Mouse (Mus musculus) testis, postnatal 14 days (tissue): ENCODE measurements around the gene Fbxl18.

Experiments used
- DNase-seq: peaks from one replicate; pipeline ENCODE4 v3.0.0; 2021; ENCODE audit warnings: low spot score

The Fbxl18 gene

DNA sequence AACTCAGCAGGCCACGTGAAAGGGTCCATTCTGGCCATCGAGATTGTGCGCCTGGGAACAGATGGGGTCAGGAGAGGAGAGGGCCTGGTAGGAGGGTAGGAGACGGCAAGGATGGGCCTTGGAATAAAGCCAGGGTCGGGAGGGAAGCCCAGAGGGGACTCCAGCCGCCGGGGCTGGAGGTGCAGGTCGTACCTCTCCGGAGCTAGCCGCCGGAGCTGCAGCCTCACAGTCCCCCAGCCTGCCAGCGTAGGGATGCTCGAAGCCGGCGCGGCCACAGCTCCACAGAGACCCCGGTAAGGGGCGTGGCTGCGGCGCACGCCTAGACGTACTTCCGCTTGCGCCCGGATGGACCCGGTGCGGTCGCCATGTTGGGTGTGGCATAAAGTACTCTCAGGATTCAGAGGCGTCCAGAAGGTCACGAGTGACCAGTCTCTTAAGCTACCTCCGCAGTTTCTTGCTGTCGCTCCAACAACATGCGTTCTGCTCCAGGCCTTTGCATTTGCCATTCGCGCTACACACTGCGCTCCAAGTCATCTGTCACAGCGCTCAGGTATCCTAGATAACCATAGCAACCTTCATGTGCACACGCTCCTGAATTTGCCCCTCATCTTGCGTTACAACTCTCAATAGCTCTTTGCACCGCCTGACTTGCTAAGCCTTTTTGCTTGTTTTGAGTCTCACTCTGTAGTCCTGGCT is at the start of gene Fbxl18:
Gene Fbxl18, minus strand, starts transcription at position 504 of the 696 bp plus-strand sequence.
- peak; percentile 92 for DNase-seq

DNA sequence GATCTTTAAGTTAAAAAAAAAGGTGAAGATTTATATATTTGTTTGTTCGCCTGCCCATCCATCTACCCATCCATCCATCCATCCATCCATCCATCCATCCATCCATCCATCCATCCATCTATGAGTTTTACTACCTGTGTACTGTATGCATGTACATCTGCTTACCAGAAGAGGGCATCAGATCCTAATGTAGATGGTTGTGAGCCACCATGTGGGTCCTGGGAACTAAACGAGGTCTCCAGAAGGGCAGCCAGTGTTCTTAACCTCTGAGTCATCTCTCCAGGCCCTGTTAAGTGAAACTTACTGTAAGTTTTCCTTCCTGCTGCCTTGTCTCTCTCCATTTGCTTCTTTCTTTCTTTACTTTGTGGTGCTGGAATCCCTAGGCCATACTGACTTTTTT is 45.2 kb upstream of the Fbxl18 start:
- no peak for DNase-seq

DNA sequence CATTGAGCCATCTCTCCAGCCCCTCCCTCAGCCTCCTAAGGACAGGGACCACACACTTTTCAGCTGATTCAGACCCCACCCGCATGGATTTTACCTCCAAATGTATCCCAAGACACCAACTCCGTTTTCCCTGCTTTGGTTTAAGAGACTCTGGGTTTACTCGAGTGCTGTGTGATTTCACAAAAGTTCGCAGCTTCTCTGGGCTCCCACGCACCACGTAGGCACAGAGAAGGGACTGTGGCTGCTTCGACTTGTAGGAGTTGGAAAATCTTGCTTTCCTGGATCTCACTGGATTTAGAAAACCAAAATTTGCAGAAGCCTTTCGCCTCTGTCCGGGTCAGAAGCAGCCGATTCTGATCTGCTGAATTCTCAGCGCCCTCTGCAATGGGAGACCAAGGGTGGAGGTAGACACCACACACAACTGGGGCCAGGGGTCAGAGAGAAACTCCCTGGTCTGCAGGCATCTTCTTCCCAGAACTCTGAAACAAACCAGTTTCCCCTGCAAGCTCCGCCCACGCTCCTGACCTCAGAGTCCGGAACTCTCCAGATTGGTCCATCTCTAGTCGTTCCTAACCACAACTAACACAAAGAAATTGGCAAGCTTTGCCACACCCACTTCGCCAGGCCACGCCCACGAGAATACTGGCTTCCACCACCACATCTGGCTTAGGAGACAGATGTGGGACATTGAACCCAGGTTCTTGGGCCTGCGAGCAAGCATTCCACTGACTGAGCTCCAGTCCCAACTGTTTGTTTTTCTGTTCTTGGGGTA is 42.9 kb upstream of the Fbxl18 start:
- peak; percentile 59 for DNase-seq

DNA sequence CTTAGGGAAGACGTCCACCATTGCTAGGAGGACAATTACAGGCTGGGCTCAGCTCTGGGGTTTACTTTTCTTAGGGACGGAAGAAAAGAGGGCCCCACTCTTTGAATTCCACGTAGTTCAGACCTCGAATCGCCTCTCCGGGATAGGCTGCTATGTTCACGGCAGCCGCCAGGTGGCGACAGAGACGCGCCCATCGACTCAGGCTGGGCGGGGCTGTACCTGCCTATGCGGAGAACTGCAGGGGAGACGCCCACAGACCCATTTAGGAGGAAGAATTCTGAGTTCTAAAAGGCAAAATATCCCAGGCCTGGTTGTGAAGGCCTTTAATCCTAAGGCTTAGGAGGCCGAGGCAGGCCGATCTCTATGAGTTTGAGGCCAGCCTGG is 41.1 kb upstream of the Fbxl18 start:
- peak; percentile 77 for DNase-seq

DNA sequence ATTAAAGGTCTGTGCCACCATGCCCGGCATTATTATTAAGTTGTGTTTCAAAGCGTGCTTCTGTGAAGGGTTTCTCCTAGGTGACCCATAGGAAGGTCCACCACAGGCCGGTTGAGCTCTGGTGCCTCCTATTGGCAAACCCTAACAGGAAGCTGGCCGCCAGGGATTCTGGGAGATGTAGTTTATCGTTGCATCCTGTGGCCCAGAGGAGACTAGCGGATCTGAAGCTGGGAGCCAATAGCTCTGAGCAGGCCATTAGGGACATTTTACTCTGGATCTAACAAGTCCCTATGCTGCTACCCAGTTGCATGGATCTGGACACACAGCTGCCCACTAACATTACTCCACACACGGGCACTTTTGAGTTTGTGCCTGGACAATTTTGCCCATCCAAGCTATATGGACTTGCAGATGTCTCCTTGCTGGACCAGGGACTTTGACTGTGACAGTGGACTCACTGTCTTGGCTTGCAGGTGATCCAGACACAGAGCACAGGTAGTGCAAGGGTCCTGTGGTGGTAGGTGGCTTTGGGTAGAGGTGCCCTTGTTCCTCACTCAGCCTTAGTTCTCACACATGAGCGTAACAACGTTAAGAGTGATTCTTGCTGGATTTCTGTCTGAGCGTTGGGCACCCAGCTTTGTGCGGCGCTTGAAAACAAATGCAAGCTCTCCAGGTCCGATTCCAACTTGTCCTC is 40.6 kb upstream of the Fbxl18 start:
- peak; percentile 78 for DNase-seq

DNA sequence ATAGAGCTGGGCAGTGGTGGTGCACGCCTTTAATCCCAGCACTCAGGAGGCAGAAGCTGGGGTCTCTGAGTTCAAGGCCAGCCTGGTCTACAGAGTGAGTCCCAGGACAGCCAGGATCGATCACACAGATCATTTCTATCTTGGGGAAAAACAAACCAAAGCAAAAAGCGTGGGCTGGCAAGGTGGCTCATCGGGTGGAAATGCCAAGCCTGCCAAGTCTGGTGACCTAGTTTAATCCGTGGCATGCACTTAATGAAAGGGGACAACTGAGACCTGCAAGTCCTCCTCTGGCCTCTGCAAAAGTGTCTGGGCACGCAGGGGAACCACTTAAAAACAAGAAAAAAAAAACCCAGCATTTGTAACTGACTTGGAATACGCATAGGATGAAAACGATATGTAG is 37.5 kb upstream of the Fbxl18 start:
- DNase-seq: no peak

DNA sequence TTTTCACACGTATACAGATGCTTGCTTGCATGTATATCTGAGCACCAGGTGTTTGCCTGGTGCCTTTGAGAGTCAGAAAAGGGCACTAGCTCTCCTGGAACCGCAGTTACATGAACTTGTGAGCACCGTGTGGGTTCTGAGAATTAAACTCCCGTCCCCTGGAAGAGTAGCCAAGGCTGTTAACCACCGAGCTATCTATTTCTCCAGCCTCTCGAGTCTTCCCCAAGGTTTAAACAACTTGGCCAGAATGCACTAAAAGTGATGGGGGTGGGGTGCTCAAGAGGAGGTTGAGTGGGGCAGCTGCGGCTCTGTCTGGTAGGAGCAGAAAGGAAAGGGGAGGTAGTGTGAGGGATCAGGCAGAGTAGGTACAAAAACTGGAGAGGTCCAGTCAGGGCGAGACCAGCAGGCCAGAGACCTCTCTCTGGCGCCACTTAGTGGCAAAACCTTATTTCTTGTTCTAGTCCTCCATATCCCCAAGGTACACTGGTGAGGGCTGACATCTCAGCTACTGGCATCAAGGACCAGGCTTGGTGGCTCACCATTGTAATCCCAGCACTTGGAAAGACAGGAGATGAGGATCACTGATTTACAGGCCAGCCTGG is 37.0 kb upstream of the Fbxl18 start:
- DNase-seq: peak; percentile 66

DNA sequence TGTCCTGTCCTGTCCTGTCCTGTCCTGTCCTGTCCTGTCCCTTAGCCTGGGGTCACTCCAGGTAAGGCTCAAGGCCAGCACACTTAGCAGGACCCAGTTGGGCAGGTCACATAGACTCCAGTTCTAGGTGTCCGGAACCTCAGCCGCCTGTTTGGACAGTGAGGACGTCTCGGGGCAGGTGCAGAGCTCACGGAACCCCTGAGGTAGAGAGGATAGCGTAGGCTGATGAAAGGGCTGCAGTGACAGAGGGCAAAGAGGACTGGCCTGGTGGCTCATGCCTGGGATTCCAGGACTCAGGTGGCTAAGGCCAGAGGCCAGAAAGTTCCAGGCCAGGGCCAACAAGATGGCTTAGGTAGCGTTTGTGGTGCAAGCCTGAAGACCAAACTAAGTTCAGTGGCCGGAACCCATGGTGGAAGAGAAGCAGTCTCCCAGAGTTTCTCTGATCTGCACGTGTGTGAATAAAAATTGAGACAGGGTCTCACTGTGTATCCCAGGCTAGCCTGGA is 36.1 kb upstream of the Fbxl18 start:
- no peak for DNase-seq

DNA sequence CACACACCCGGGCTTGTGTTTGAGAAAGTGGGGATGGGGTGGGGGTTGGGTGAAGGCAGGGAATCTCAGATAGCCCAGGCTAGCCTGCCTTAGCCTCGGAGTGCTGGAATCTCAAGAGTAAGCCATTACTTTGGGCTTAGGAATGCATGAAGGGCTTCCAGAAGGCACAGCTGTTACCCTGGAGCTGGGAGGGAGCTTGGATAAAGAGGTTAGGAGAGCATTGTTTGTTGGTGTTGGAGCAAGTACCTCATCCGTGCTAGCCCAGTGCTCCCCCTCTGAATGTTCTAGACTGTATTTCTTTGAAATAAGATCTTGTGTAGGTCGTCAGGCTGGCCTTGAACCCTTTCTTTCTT is 34.2 kb upstream of the Fbxl18 start:
- no peak for DNase-seq

DNA sequence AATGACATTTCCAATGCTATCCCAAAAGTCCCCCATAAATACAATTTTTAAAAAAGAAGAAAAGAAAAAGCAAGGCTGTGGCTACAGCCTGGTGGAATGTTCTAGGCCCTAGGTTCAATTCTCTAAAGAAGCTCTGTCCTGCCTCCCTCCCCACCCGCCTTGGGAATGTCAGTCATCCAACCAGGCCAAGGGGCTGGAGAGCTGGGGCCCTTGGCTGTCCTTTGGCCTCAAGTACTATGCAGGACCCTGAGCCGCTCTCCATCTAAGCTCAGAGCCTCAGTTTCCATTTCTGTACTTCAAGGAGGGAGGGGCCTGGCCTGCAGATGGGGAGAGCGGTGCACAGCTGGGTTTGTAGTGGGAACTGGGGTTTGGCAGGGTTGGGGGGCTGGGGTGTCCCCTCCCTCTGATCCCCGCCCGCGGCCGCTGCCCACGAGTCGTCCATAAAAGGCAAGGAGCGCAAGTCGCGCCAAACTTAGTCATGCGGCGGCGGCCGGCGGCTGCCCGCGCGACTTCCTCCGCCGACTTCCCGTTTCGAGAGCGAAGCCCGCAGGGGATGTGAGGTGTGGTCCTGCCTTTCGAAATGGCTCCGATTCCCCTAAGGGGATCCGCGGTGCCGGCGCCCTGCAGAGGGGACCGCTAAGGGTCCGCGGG is 33.7 kb upstream of the Fbxl18 start:
- DNase-seq: peak; percentile 62

DNA sequence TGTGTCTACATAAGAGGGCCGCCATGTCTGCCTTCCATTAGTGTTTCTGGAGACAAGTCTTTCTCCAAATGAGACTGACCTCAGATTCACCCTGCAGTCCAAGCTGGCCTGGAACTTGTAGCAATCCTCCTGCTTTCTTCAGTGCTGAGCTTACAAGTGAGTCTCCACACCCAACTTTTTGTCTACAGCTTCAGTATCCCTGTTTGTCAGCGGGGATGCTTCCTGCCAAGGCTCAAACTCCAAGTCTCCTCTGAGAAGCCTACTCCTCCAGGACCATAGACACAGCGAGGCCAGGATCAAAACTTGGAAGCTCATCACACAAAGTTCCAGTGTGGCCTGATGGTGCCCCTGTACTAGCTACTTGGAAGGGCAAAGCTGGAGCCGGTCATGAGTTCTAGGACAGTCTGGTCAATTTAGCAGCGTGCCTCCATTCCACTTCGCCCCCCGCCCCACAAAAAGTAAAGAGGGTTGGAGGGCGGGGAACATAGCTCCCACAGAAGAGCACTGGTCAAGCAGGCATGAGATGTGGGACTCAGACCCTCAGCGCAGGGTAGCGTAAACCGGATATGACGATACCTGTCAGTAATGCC is 32.2 kb upstream of the Fbxl18 start:
- no peak for DNase-seq

DNA sequence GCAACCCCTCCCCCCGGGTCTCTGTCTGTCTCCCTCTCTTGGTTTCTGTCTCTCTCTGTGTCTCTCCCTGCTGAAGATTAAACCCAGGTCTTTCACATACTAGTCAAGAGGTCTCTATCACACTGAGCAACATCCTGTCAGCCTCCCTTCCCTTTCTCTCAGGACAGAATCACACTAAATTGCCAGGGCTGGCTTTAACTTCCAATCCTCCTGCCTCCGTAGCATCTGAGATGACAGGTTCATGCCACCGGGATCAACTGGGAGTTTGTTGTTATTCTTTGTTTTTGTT is 31.7 kb upstream of the Fbxl18 start:
- no peak for DNase-seq

DNA sequence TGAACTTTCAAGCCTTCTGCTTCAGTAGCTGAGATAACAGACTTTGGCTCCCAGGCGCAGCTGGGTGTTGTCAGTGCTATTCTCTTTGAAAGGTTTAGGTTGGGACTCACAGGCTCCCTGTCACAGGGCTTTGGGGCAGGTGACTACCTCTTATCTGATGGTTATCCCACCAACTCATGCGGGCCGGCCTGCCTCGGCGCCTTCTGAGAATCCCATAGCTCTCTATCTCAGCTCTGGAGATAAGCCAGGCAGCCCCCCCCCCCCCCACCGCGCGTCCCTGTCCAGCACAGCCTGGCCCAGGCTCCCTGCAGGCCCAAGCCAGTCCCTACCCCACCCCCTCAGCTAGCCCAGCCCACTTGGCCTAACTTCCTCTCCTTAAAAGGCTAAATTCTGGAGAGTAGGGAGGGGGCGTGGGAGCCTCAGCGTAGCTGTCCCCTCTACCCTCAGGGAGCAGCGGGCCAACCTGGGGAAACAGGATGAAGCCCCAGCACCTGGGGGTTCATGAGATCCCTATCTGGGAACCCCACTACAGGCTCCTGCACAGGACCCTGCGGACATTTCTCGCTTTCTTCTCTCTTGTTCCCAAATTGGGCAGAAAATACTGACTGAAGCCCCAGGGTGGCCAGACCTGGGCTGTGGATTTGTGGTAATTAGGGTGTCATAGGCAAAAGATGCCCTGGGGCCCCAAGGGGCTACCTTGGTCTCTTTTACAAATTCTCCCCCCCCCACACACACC is 31.2 kb upstream of the Fbxl18 start:
- peak; percentile 49 for DNase-seq

DNA sequence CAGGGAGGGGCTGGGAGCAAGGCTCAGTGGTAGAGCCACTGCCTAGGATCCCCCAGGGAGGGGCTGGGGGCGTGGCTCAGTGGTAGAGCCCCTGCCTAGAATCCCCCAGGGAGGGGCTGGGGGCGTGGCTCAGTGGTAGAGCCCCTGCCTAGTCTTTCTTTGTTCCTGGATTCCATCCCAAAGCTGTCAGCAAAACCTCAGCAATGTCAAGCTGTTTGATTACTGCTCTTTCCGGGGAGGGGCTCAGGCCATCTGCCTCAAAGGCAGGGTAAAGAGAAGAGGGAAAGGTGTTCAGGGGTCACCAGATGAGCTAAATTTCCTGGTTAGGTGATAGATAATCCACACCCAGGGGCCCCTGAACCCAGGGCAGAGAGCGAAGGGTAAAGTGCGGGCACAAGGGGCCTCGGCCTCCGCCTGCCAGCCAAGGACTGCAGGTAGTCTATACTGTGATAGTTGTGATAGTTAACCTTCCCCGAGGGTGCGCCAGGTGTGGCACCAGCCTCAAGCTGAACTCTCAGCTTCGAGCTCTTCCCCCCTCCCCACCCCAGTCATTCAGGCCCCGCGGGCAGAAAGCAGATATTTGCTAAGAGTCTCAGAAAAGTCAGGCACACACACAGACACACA is 29.2 kb upstream of the Fbxl18 start:
- no peak for DNase-seq

DNA sequence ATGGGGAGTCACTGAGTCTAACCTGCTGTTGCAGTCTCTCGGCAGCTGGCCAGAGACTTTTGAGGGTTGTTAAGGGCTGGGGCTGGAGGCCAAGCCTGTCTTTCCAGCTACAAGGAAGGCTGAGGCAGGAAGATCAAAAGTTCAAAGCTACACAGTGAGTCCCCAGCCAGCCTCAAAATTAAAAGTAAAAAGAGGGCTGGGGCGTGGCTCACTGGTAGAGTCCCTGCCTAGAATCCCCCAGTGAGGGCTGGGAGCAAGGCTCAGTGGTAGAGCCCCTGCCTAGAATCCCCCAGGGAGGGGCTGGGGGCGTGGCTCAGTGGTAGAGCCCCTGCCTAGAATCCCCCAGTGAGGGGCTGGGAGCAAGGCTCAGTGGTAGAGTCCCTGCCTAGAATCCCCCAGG is 28.6 kb upstream of the Fbxl18 start:
- no peak for DNase-seq

DNA sequence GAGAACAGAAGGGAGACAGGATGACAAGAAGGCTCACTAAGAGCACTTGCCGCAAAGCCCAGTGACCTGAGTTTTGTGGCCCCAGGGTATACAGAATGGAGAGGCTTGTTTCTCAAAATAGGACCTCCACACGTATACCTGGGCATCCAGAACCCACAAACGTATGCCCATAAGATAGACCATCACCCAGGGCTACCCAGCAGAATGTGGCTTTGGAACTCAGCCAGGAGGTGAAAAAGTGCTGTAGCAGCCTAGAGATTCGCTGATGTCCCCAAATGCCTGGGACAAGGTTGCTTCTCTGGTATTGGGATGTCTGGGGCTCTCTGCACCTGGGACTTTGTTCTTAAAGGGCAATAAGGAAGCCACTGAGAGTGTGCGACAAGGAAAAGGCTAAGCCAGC is 27.0 kb upstream of the Fbxl18 start:
- DNase-seq: no peak

DNA sequence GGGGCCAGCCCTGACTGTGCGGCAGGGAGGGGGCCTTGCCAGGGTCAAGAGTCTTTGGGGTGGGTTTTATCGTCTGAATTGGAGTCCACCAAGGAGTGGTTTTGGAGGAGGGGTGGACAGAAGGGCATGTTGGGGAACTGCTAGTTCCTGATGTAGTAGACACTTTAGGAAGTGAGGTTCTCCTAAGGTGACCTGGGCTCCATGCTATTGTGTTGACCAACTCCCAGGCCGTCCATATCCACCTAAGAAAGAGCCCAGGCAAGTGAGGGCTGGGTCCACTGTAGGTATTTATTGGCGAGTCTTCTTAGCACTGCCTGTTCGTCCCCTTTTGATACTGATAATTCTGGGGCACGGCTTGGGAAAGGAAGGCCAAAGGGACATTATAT is 25.8 kb upstream of the Fbxl18 start:
- no peak for DNase-seq

DNA sequence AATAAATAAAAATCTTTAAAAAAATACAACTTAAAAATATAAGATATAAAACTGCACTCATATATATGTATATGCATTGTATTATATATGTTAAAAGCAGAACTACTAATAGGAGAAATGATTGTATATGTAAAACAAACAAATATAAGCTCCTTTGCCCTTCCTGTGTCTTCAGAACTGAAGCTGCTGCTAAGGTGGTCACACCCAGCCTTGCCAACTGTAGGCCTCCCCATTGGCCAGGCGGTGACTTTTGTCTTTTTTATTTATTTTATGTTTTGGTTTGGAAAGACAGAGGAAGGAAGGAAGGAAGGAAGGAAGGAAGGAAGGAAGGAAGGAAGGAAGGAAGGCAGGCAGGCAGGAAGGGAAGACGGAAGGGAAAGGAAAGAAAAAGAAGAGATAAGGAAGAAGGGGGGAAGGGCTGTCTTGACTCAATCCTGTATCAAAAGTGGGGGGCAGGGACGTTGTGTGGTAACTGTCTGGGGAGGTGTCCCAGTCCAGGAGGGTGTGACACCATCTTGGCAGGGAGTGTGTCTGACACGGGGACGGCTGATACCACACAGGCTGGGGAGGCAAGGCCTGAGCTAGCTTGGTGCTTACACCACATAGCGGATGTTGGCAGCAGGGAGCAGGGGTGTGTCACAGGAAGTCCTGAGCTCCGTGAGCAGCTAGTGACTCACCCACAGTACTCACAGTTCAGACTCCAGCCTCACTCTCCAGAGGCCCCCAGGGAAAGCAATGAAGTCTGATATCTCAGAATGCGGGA is 25.3 kb upstream of the Fbxl18 start:
- peak; percentile 52 for DNase-seq

DNA sequence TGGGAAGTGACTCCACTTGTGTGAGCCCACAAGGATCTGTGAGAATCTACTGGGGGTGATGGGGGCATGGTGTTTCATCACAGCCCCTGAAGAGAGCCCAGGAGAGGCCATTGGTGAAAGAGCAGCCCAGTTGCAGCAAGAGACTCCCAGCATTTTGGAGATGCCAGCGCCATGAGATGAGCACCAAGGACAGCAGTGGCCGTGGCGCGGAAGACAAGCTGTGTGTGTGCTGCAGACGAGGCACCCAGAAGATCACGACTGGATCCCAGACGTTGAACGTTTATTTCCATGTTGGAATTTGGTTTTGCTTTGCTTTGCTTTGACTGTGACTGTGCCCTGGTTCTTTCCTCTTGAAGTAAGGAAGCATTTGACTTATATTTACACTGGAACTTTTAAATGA is 22.2 kb upstream of the Fbxl18 start:
- DNase-seq: no peak

DNA sequence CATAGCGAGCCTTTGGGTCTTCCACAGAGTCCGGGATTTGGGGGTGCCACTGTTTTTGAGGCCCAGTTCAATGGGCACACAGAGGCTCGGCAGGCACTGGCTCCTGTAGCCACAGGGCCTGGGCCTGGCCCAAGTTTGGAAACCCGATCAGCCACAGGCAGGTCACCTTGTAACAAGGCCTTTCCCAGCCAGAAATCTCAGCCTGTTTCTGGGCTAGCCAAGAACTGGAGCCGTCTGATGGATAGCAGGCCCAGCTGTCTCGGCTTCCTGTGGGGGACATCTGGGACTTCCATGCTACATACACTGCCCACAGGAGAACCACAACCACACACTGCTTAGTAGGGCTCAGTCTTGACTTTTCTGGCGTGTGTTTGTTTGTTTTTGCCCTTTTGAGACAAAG is 21.4 kb upstream of the Fbxl18 start:
- no peak for DNase-seq
